Mouse (Mus musculus) myocyte (in vitro differentiated cells): ENCODE results near the gene Fam222a.

Source experiments
- CEBPB ChIP-seq: IDR thresholded peaks from 2 replicates; pipeline ENCODE4 v1.6.1; 2011; ENCODE audit warnings: mild to moderate bottlenecking, moderate library complexity; ENCODE audit not compliant: poor library complexity, insufficient read depth, severe bottlenecking
- E2F4 ChIP-seq: IDR thresholded peaks from one replicate; pipeline ENCODE4 v1.6.1; 2011; ENCODE audit warnings: mild to moderate bottlenecking, control low read depth, moderate library complexity; ENCODE audit not compliant: insufficient read depth
- MAX ChIP-seq: IDR thresholded peaks from one replicate; pipeline ENCODE4 v1.6.1; 2011; ENCODE audit warnings: low read depth, mild to moderate bottlenecking, control low read depth
- MYOD1 ChIP-seq, 3 experiments: IDR thresholded peaks; one replicate each; pipeline ENCODE4 v1.6.1; 2011; ENCODE audit warnings: control low read depth in 2 of 3, low read depth in 2 of 3, mild to moderate bottlenecking in 2 of 3, moderate library complexity in 1 of 3; ENCODE audit not compliant: insufficient read length in 2 of 3, control insufficient read depth in 1 of 3
- MYOG ChIP-seq, 3 experiments: IDR thresholded peaks; one replicate each; pipeline ENCODE4 v1.6.1; 2011; ENCODE audit warnings: control low read depth in 2 of 3, low read depth in 2 of 3, mild to moderate bottlenecking in 2 of 3; ENCODE audit not compliant: insufficient read length in 2 of 3, control insufficient read depth in 1 of 3, insufficient read depth in 1 of 3
- POLR2A ChIP-seq: IDR thresholded peaks from one replicate; pipeline ENCODE4 v1.6.1; 2011; ENCODE audit warnings: low read depth, mild to moderate bottlenecking, control low read depth, moderate library complexity; ENCODE audit not compliant: insufficient read length
- POLR2AphosphoS2 ChIP-seq: IDR thresholded peaks from one replicate; pipeline ENCODE4 v1.6.1; 2011; ENCODE audit warnings: low read depth, control low read depth; ENCODE audit not compliant: insufficient read length
- TCF12 ChIP-seq: IDR thresholded peaks from one replicate; pipeline ENCODE4 v1.6.1; 2011; ENCODE audit warnings: mild to moderate bottlenecking, control low read depth; ENCODE audit not compliant: poor library complexity, insufficient read depth, severe bottlenecking
- TCF3 ChIP-seq: IDR thresholded peaks from one replicate; pipeline ENCODE4 v1.6.1; 2011; ENCODE audit warnings: low read depth, control low read depth; ENCODE audit not compliant: insufficient read length
- USF1 ChIP-seq: IDR thresholded peaks from one replicate; pipeline ENCODE4 v1.6.1; 2011; ENCODE audit warnings: low read depth, mild to moderate bottlenecking, control low read depth, moderate library complexity

- no peak for TF ChIP-seq MYOG (IDR thresholded peaks at IDR 0.05; ENCODE audit: control insufficient read depth in 1 of 3, insufficient read depth in 1 of 3, insufficient read length in 2 of 3, low read depth in 2 of 3)
- TF ChIP-seq E2F4 = no peak
- no peak for TF ChIP-seq POLR2A
- no peak for TF ChIP-seq USF1
- TF ChIP-seq TCF12 = no peak
- no peak for TF ChIP-seq TCF3
- no peak for TF ChIP-seq MYOD1 (IDR thresholded peaks at IDR 0.05; ENCODE audit: control insufficient read depth in 1 of 3, insufficient read length in 2 of 3, low read depth in 2 of 3)
- TF ChIP-seq CEBPB = no peak
- no peak for TF ChIP-seq POLR2AphosphoS2
- no peak for TF ChIP-seq MAX
Measured at GRCm38 (mm10) chr5:114530337-114530736, 37.5 kb upstream of the Fam222a start.
